Mouse (Mus musculus) liver, adult 2 months (tissue): ENCODE results near the gene Kncn. TPM values are rescaled to one million over a fixed set of nuclear protein-coding genes. Genes with fewer than 3 reads are reported as not detected.

ENCODE experiments used
- DNase-seq: peaks from one replicate; pipeline ENCODE4 v3.0.0-alpha.2; 2011; ENCODE audit warnings: low read depth, low spot score; ENCODE audit errors: extremely low read depth
- H3K27ac ChIP-seq: fragments of 200-500 bp; replicated peaks from 2 replicates; pipeline ENCODE4 v1.5.1; 2012; ENCODE audit warnings: low read depth, mild to moderate bottlenecking, control low read depth, inconsistent platforms, low read length; ENCODE audit not compliant: insufficient read depth
- H3K27me3 ChIP-seq: fragments of 200-500 bp; 2 replicates; pipeline ENCODE4 v1.6.1; 2012; ENCODE audit warnings: mild to moderate bottlenecking, moderate library complexity, low read length, inconsistent platforms; ENCODE audit not compliant: control insufficient read depth, insufficient read depth
- H3K36me3 ChIP-seq: fragments of 200-500 bp; 2 replicates; pipeline ENCODE4 v1.6.1; 2012; ENCODE audit warnings: low read length, inconsistent platforms; ENCODE audit not compliant: control insufficient read depth, insufficient read depth
- H3K4me1 ChIP-seq: fragments of 200-500 bp; 2 replicates; pipeline ENCODE4 v1.6.1; 2011; ENCODE audit warnings: low read length; ENCODE audit not compliant: control insufficient read depth, insufficient read depth
- H3K4me3 ChIP-seq: fragments of 200-500 bp; 2 replicates; pipeline ENCODE4 v1.5.1; 2011; ENCODE audit warnings: low read depth, mild to moderate bottlenecking, control low read depth, low read length, moderate library complexity; ENCODE audit not compliant: insufficient read depth
- H3K79me2 ChIP-seq: fragments of 200-500 bp; 2 replicates; pipeline ENCODE4 v1.6.1; 2012; ENCODE audit warnings: inconsistent platforms, mild to moderate bottlenecking, low read length, moderate library complexity; ENCODE audit not compliant: control insufficient read depth, insufficient read depth
- H3K9ac ChIP-seq: fragments of 200-500 bp; 2 replicates; pipeline ENCODE4 v1.6.1; 2012; ENCODE audit warnings: low read depth, mild to moderate bottlenecking, control low read depth, inconsistent platforms, low read length
- CTCF ChIP-seq: fragments of 200-500 bp; IDR thresholded peaks from 2 replicates; pipeline ENCODE4 v1.5.1; 2011; ENCODE audit warnings: low read depth, low read length, control low read depth
- POLR2A ChIP-seq: fragments of 200-500 bp; IDR thresholded peaks from 2 replicates; pipeline ENCODE4 v1.6.1; 2011; ENCODE audit warnings: low read length, control low read depth; ENCODE audit not compliant: insufficient read depth; ENCODE audit errors: extremely low read depth
- WGBS: fragments of 180-500 bp; shearing (Covaris S2); methylation state at CpG from one replicate; pipeline ENCODE4 v1.1.7; 2018; 5-methylcytosine and 5-hydroxymethylcytosine counted together
- polyA plus RNA-seq: library from polyadenylated mRNA; depleted of rRNA; stranded (reverse); fragments of >200 nt; gene quantifications from 2 replicates; pipeline ENCODE4 v1.2.3, GENCODE M21; 2012
- total RNA-seq: library from RNA; depleted of rRNA; stranded (reverse); fragments of >200 nt; gene quantifications from 2 replicates; pipeline ENCODE4 v1.2.3, GENCODE M21; 2014

Gene Kncn
- total and polyA plus RNA-seq, 2 experiments, result not detected

GRCm38 (mm10) chr4:115908641-115909040, 24.4 kb downstream of the Kncn start:
- TF ChIP-seq CTCF, result no peak
- TF ChIP-seq POLR2A, result no peak
- no peaks in the 10 kb centered on the region for H3K27me3 ChIP-seq
- WGBS, result 26% methylated on average over 7 of the region's 7 CpGs
- H3K79me2 ChIP-seq, result no peaks in the 10 kb centered on the region
- peak; percentile 56 for DNase-seq
- H3K36me3 ChIP-seq, result no peaks in the 10 kb centered on the region
- no peak overlapping the region for H3K9ac ChIP-seq
- peaks cover 9% of the 10 kb centered on the region; the same call in 1 of the 2 replicates for H3K4me1 ChIP-seq
- no peak overlapping the region for H3K27ac ChIP-seq
- no peak overlapping the region for H3K4me3 ChIP-seq

- no peak overlapping the region for H3K27ac ChIP-seq
- no peak overlapping the region for H3K9ac ChIP-seq
- no peaks in the 10 kb centered on the region for H3K79me2 ChIP-seq
- H3K4me1 ChIP-seq, result peaks cover 9% of the 10 kb centered on the region; the same call in 1 of the 2 replicates
- H3K27me3 ChIP-seq, result no peaks in the 10 kb centered on the region
- H3K4me3 ChIP-seq, result no peak overlapping the region
- no peak for DNase-seq
- no peaks in the 10 kb centered on the region for H3K36me3 ChIP-seq
- 32% methylated on average over 4 of the region's 4 CpGs for WGBS
- TF ChIP-seq CTCF (no peak), POLR2A (no peak)
These were observed 27.4 kb downstream of the Kncn start for GRCm38 (mm10) chr4:115911586-115911985.

GRCm38 (mm10) chr4:115919911-115920310, 35.7 kb downstream of the Kncn start:
- Histone ChIP-seq H3K27me3 (peaks cover 4% of the 10 kb centered on the region; the same call in 1 of the 2 replicates), H3K4me3 (no peak overlapping the region), H3K4me1 (no peaks in the 10 kb centered on the region), H3K9ac (no peak overlapping the region), H3K36me3 (no peaks in the 10 kb centered on the region), H3K79me2 (no peaks in the 10 kb centered on the region), H3K27ac (no peak overlapping the region)
- 87% methylated on average over 16 of the region's 16 CpGs for WGBS
- TF ChIP-seq CTCF, result no peak
- no peak for TF ChIP-seq POLR2A
- no peak for DNase-seq

DNA sequence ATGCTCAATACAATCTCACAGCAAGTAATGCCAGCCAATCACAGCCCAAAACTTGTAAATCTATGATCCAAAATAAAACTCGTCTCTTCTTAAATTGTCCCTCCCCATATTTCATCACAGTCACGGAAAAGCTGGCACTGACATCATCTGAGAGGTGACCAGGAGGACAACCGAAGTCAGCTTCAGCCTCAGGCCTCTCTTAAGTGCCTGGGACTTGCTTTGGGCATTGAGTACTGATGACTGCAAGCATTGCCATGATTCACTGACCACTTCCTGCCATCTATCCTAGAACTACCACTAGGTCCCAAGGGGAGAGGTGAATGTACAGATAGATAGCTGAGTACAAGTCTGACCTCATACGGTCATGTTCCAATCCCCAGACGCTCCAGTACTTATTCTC, 38.5 kb downstream of the Kncn start:
- peaks cover 4% of the 10 kb centered on the region; the same call in 1 of the 2 replicates for H3K27me3 ChIP-seq
- no peak overlapping the region for H3K4me3 ChIP-seq
- DNase-seq, result no peak
- no peaks in the 10 kb centered on the region for H3K4me1 ChIP-seq
- 86% methylated on average over 5 of the region's 5 CpGs for WGBS
- TF ChIP-seq CTCF, result no peak
- no peak for TF ChIP-seq POLR2A
- H3K9ac ChIP-seq, result no peak overlapping the region
- no peak overlapping the region for H3K27ac ChIP-seq
- H3K79me2 ChIP-seq, result no peaks in the 10 kb centered on the region
- H3K36me3 ChIP-seq, result no peaks in the 10 kb centered on the region

GRCm38 (mm10) chr4:115923262-115923880, 39.2 kb downstream of the Kncn start:
- no peak overlapping the region for H3K27ac ChIP-seq
- TF ChIP-seq POLR2A (no peak), CTCF (no peak)
- H3K27me3 ChIP-seq, result no peaks in the 10 kb centered on the region
- no peak overlapping the region for H3K9ac ChIP-seq
- no peak overlapping the region for H3K4me3 ChIP-seq
- WGBS, result 78% methylated on average over 16 of the region's 16 CpGs
- H3K36me3 ChIP-seq, result no peaks in the 10 kb centered on the region
- no peaks in the 10 kb centered on the region for H3K79me2 ChIP-seq
- H3K4me1 ChIP-seq, result no peaks in the 10 kb centered on the region
- DNase-seq, result no peak

- Histone ChIP-seq H3K36me3 (no peaks in the 10 kb centered on the region), H3K79me2 (no peaks in the 10 kb centered on the region), H3K4me1 (no peaks in the 10 kb centered on the region), H3K27me3 (no peaks in the 10 kb centered on the region), H3K9ac (no peak overlapping the region), H3K27ac (no peak overlapping the region), H3K4me3 (no peak overlapping the region)
- WGBS, result 64% methylated on average over 7 of the region's 7 CpGs
- TF ChIP-seq POLR2A, result no peak
- TF ChIP-seq CTCF, result no peak
- no peak for DNase-seq
These were observed 43.4 kb downstream of the Kncn start for GRCm38 (mm10) chr4:115927637-115928036.
